Mouse (Mus musculus) gastrocnemius, postnatal 25 days (tissue): ENCODE results near the gene 3110082I17Rik. TPM values are rescaled to one million over a fixed set of nuclear protein-coding genes. Genes with fewer than 3 reads are reported as not detected.

Experiments
- DNase-seq: peaks from one replicate; pipeline ENCODE4 v3.0.0; 2022
- total RNA-seq, 2 experiments: library from RNA; stranded (reverse); gene quantifications; 1 replicate in 1 of 2; 2 replicates in 1 of 2; pipeline ENCODE4 v1.2.3; 2021

Gene 3110082I17Rik
- total RNA-seq, 2 experiments from 2014 or later, result 7.8 to 8.0 TPM

GRCm38 (mm10) chr5:139378271-139378556, 82.1 kb downstream of the 3110082I17Rik start:
- DNase-seq, result no peak

- peak; percentile 80 for DNase-seq
These were observed 82.7 kb downstream of the 3110082I17Rik start, which contains the start of gene Gpr146 for GRCm38 (mm10) chr5:139377468-139378270. Gene Gpr146 (plus strand): TSS chr5:139377697.

- no peak for DNase-seq
These were observed 85.5 kb downstream of the 3110082I17Rik start for GRCm38 (mm10) chr5:139374841-139375240.

- DNase-seq, result no peak
These were observed 86.4 kb downstream of the 3110082I17Rik start for GRCm38 (mm10) chr5:139373889-139374444.

- no peak for DNase-seq
These were observed 87.2 kb downstream of the 3110082I17Rik start for GRCm38 (mm10) chr5:139373126-139373525.

GRCm38 (mm10) chr5:139371631-139372401, 88.5 kb downstream of the 3110082I17Rik start:
- DNase-seq, result peak; percentile 87

GRCm38 (mm10) chr5:139371118-139371517, 89.2 kb downstream of the 3110082I17Rik start:
- no peak for DNase-seq

GRCm38 (mm10) chr5:139370336-139370735, 90.0 kb downstream of the 3110082I17Rik start:
- no peak for DNase-seq

GRCm38 (mm10) chr5:139368638-139369320, 91.5 kb downstream of the 3110082I17Rik start:
- DNase-seq, result no peak

GRCm38 (mm10) chr5:139367884-139368458, 92.4 kb downstream of the 3110082I17Rik start:
- DNase-seq, result no peak

- DNase-seq, result no peak
These were observed 93.8 kb downstream of the 3110082I17Rik start for GRCm38 (mm10) chr5:139366484-139366883.

- no peak for DNase-seq
These were observed 94.5 kb downstream of the 3110082I17Rik start for GRCm38 (mm10) chr5:139365827-139366226.

- no peak for DNase-seq
These were observed 95.3 kb downstream of the 3110082I17Rik start for GRCm38 (mm10) chr5:139364911-139365571.

GRCm38 (mm10) chr5:139364260-139364910, 95.9 kb downstream of the 3110082I17Rik start:
- DNase-seq, result peak; percentile 81

- DNase-seq, result peak; percentile 11
These were observed 96.5 kb downstream of the 3110082I17Rik start for GRCm38 (mm10) chr5:139363858-139364257.

- no peak for DNase-seq
These were observed 101.1 kb downstream of the 3110082I17Rik start for GRCm38 (mm10) chr5:139359244-139359643.

- DNase-seq, result no peak
These were observed 101.7 kb downstream of the 3110082I17Rik start for GRCm38 (mm10) chr5:139358653-139359052.

GRCm38 (mm10) chr5:139355235-139355772, 105.0 kb downstream of the 3110082I17Rik start:
- DNase-seq, result peak; percentile 67

- DNase-seq, result no peak
These were observed 106.4 kb downstream of the 3110082I17Rik start for GRCm38 (mm10) chr5:139353946-139354345.

GRCm38 (mm10) chr5:139353496-139353895, 106.8 kb downstream of the 3110082I17Rik start:
- DNase-seq, result no peak

- no peak for DNase-seq
These were observed 108.0 kb downstream of the 3110082I17Rik start, which contains the start of gene Cyp2w1 for GRCm38 (mm10) chr5:139352317-139352716. Gene Cyp2w1 (plus strand): TSS chr5:139352617.
